Mouse (Mus musculus) liver, adult 2 months (tissue): ENCODE measurements around the gene Ric8b. TPM values are rescaled to one million over a fixed set of nuclear protein-coding genes. Genes with fewer than 3 reads are reported as not detected.

Experiments used
- DNase-seq: peaks from one replicate; pipeline ENCODE4 v3.0.0-alpha.2; 2011; ENCODE audit warnings: low read depth, low spot score; ENCODE audit errors: extremely low read depth
- H3K27ac ChIP-seq: fragments of 200-500 bp; replicated peaks from 2 replicates; pipeline ENCODE4 v1.5.1; 2012; ENCODE audit warnings: low read depth, mild to moderate bottlenecking, control low read depth, inconsistent platforms, low read length; ENCODE audit not compliant: insufficient read depth
- H3K27me3 ChIP-seq: fragments of 200-500 bp; 2 replicates; pipeline ENCODE4 v1.6.1; 2012; ENCODE audit warnings: mild to moderate bottlenecking, moderate library complexity, low read length, inconsistent platforms; ENCODE audit not compliant: control insufficient read depth, insufficient read depth
- H3K36me3 ChIP-seq: fragments of 200-500 bp; 2 replicates; pipeline ENCODE4 v1.6.1; 2012; ENCODE audit warnings: low read length, inconsistent platforms; ENCODE audit not compliant: control insufficient read depth, insufficient read depth
- H3K4me1 ChIP-seq: fragments of 200-500 bp; 2 replicates; pipeline ENCODE4 v1.6.1; 2011; ENCODE audit warnings: low read length; ENCODE audit not compliant: control insufficient read depth, insufficient read depth
- H3K4me3 ChIP-seq: fragments of 200-500 bp; 2 replicates; pipeline ENCODE4 v1.5.1; 2011; ENCODE audit warnings: low read depth, mild to moderate bottlenecking, control low read depth, low read length, moderate library complexity; ENCODE audit not compliant: insufficient read depth
- H3K79me2 ChIP-seq: fragments of 200-500 bp; 2 replicates; pipeline ENCODE4 v1.6.1; 2012; ENCODE audit warnings: inconsistent platforms, mild to moderate bottlenecking, low read length, moderate library complexity; ENCODE audit not compliant: control insufficient read depth, insufficient read depth
- H3K9ac ChIP-seq: fragments of 200-500 bp; 2 replicates; pipeline ENCODE4 v1.6.1; 2012; ENCODE audit warnings: low read depth, mild to moderate bottlenecking, control low read depth, inconsistent platforms, low read length
- CTCF ChIP-seq: fragments of 200-500 bp; IDR thresholded peaks from 2 replicates; pipeline ENCODE4 v1.5.1; 2011; ENCODE audit warnings: low read depth, low read length, control low read depth
- POLR2A ChIP-seq: fragments of 200-500 bp; IDR thresholded peaks from 2 replicates; pipeline ENCODE4 v1.6.1; 2011; ENCODE audit warnings: low read length, control low read depth; ENCODE audit not compliant: insufficient read depth; ENCODE audit errors: extremely low read depth
- WGBS: fragments of 180-500 bp; shearing (Covaris S2); methylation state at CpG from one replicate; pipeline ENCODE4 v1.1.7; 2018; 5-methylcytosine and 5-hydroxymethylcytosine counted together
- polyA plus RNA-seq: library from polyadenylated mRNA; depleted of rRNA; stranded (reverse); fragments of >200 nt; gene quantifications from 2 replicates; pipeline ENCODE4 v1.2.3, GENCODE M21; 2012
- total RNA-seq: library from RNA; depleted of rRNA; stranded (reverse); fragments of >200 nt; gene quantifications from 2 replicates; pipeline ENCODE4 v1.2.3, GENCODE M21; 2014

Ric8b gene
- total and polyA plus RNA-seq, 2 experiments: 5.1 to 7.1 TPM

GRCm38 (mm10) chr10:85014456-85014976, 97.1 kb downstream of the Ric8b start:
- no peaks in the 10 kb centered on the region for H3K79me2 ChIP-seq
- no peak overlapping the region for H3K9ac ChIP-seq
- H3K4me3 ChIP-seq: no peak overlapping the region
- no peak for TF ChIP-seq CTCF
- no peak for TF ChIP-seq POLR2A
- H3K4me1 ChIP-seq: 0 out of 2 replicates have a peak, but pooled peaks cover 2% of the 10 kb centered on the region
- 93% methylated on average over 9 of the region's 9 CpGs for WGBS
- DNase-seq: no peak
- H3K36me3 ChIP-seq: peaks cover 12% of the 10 kb centered on the region; the same call in 1 of the 2 replicates
- no peak overlapping the region for H3K27ac ChIP-seq
- H3K27me3 ChIP-seq: no peaks in the 10 kb centered on the region

- no peak for DNase-seq
- no peak for TF ChIP-seq POLR2A
- TF ChIP-seq CTCF: no peak
- WGBS: 80% methylated on average over 11 of the region's 11 CpGs
- Histone ChIP-seq H3K9ac (no peak overlapping the region), H3K36me3 (no peaks in the 10 kb centered on the region; the same call in 1 of the 2 replicates), H3K4me1 (no peaks in the 10 kb centered on the region), H3K79me2 (no peaks in the 10 kb centered on the region), H3K4me3 (no peak overlapping the region), H3K27ac (no peak overlapping the region), H3K27me3 (no peaks in the 10 kb centered on the region)
These were observed 105.4 kb downstream of the Ric8b start for GRCm38 (mm10) chr10:85022647-85023312.

GRCm38 (mm10) chr10:85023313-85023666, 105.9 kb downstream of the Ric8b start:
- 78% methylated on average over 6 of the region's 6 CpGs for WGBS
- H3K4me3 ChIP-seq: no peak overlapping the region
- H3K4me1 ChIP-seq: no peaks in the 10 kb centered on the region
- TF ChIP-seq CTCF (no peak), POLR2A (no peak)
- no peak for DNase-seq
- no peaks in the 10 kb centered on the region for H3K27me3 ChIP-seq
- no peak overlapping the region for H3K9ac ChIP-seq
- H3K36me3 ChIP-seq: no peaks in the 10 kb centered on the region; the same call in 1 of the 2 replicates
- no peak overlapping the region for H3K27ac ChIP-seq
- H3K79me2 ChIP-seq: no peaks in the 10 kb centered on the region

- TF ChIP-seq CTCF (no peak), POLR2A (no peak)
- no peak overlapping the region for H3K27ac ChIP-seq
- WGBS: 94% methylated on average over 11 of the region's 11 CpGs
- no peak overlapping the region for H3K9ac ChIP-seq
- H3K79me2 ChIP-seq: no peaks in the 10 kb centered on the region
- no peak for DNase-seq
- H3K27me3 ChIP-seq: no peaks in the 10 kb centered on the region
- no peak overlapping the region for H3K4me3 ChIP-seq
- no peaks in the 10 kb centered on the region for H3K36me3 ChIP-seq
- no peaks in the 10 kb centered on the region for H3K4me1 ChIP-seq
These were observed 108.5 kb downstream of the Ric8b start for GRCm38 (mm10) chr10:85025799-85026424.

GRCm38 (mm10) chr10:85027619-85028175, 110.3 kb downstream of the Ric8b start:
- H3K27me3 ChIP-seq: no peaks in the 10 kb centered on the region
- no peak overlapping the region for H3K9ac ChIP-seq
- no peak for TF ChIP-seq CTCF
- TF ChIP-seq POLR2A: no peak
- no peaks in the 10 kb centered on the region for H3K79me2 ChIP-seq
- H3K4me1 ChIP-seq: no peaks in the 10 kb centered on the region
- H3K4me3 ChIP-seq: no peak overlapping the region
- H3K27ac ChIP-seq: no peak overlapping the region
- DNase-seq: no peak
- 75% methylated on average over 10 of the region's 10 CpGs for WGBS
- no peaks in the 10 kb centered on the region for H3K36me3 ChIP-seq

- Histone ChIP-seq H3K4me1 (no peaks in the 10 kb centered on the region), H3K9ac (no peak overlapping the region), H3K27me3 (no peaks in the 10 kb centered on the region), H3K36me3 (no peaks in the 10 kb centered on the region), H3K27ac (no peak overlapping the region), H3K79me2 (no peaks in the 10 kb centered on the region), H3K4me3 (no peak overlapping the region)
- TF ChIP-seq POLR2A (no peak), CTCF (no peak)
- no peak for DNase-seq
- 32% methylated on average over 8 of the region's 8 CpGs for WGBS
These were observed 117.8 kb downstream of the Ric8b start for GRCm38 (mm10) chr10:85035131-85035725.
